Comparison of ENCODE assay signal across 13 mouse cellular contexts in the genomic region with DNA sequence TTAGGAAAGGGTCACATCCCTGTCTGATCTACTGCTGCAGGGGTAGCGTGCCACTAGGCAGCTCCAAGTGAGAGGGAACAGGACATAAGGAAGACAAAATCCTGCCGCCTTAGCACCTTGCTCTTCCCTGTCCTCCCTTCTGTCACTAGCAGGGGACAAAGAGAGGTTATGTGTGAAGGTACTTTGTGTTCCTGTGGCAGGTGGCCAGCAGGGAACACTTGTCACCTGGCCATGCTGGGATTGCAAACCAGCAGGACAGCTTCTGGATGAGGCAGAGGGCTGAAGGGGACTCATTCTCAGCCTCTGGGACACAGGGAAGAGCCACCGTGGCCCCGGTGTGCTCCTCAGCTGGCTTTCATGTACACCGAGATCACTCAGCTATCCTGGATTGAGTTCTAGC. TPM values are rescaled to one million over a fixed set of nuclear protein-coding genes. Genes with fewer than 3 reads are reported as not detected.
DNase-seq lines count a peak whose midpoint lies in the region; ATAC-seq and TF ChIP-seq lines count a peak whose summit lies in the region.
"Had no signal": no experiment of that assay in that cellular context is flagged by ENCODE, and none has a peak within 500 bp of the region (broad histone marks: within the 10 kb centered on the region; RNA-seq: fewer than 3 reads in every experiment).

No protein-coding gene starts in this region.

- WGBS in heart, embryonic 10.5 days: 81% methylated on average over 5 of the region's 5 CpGs
- WGBS in heart, embryonic 12.5 days: 84% methylated on average over 5 of the region's 5 CpGs
- 74% methylated on average over 5 of the region's 5 CpGs for WGBS in liver, postnatal 0 days (ENCODE audit: insufficient replicate concordance)
- WGBS in liver, embryonic 12.5 days (ENCODE audit: insufficient replicate concordance): 51% methylated on average over 5 of the region's 5 CpGs
- 81% methylated on average over 5 of the region's 5 CpGs for WGBS in limb, embryonic 15.5 days
- WGBS in forebrain, embryonic 14.5 days: 86% methylated on average over 5 of the region's 5 CpGs

- DNase-seq in cerebellum, adult 11-12 months: peak; percentile 49
- no peak for DNase-seq in cerebellum, adult 8-10 months
- no peak for DNase-seq in heart, embryonic 10.5 days (ENCODE audit: low spot score)
- no peak for DNase-seq in liver, postnatal 0 days
- no peak for DNase-seq in forebrain, embryonic 14.5 days (ENCODE audit: low spot score)
- DNase-seq: adrenal gland, postnatal 25 days; left cerebral cortex, postnatal 4 days had no signal

- peaks cover 15% of the 10 kb centered on the region; the same call in 1 of the 2 replicates for H3K27me3 ChIP-seq in heart, embryonic 10.5 days (ENCODE audit: insufficient read depth, poor library complexity, severe bottlenecking)
- no peaks in the 10 kb centered on the region for H3K27me3 ChIP-seq in heart, embryonic 12.5 days (replicated peaks)
- no peaks in the 10 kb centered on the region for H3K27me3 ChIP-seq in liver, postnatal 0 days (ENCODE audit: insufficient read depth, low read length)
- peaks cover 21% of the 10 kb centered on the region for H3K27me3 ChIP-seq in liver, embryonic 12.5 days (replicated peaks)
- no peaks in the 10 kb centered on the region for H3K27me3 ChIP-seq in limb, embryonic 15.5 days
- H3K27me3 ChIP-seq in forebrain, embryonic 14.5 days (replicated peaks; ENCODE audit: control insufficient read depth, insufficient read depth, low read length): no peaks in the 10 kb centered on the region
- H3K27me3 ChIP-seq: heart, embryonic 15.5 days; hindbrain, embryonic 12.5 days had no signal

- no peak overlapping the region for H3K4me3 ChIP-seq in heart, embryonic 10.5 days
- H3K4me3 ChIP-seq in heart, embryonic 12.5 days: no peak overlapping the region
- no peak overlapping the region for H3K4me3 ChIP-seq in liver, postnatal 0 days (ENCODE audit: low read depth, low read length)
- no peak overlapping the region for H3K4me3 ChIP-seq in liver, embryonic 12.5 days
- H3K4me3 ChIP-seq in limb, embryonic 15.5 days: no peak overlapping the region
- H3K4me3 ChIP-seq in forebrain, embryonic 14.5 days (ENCODE audit: low read depth, low read length): no peak overlapping the region
- H3K4me3 ChIP-seq: forebrain, embryonic 10.5 days; heart, embryonic 15.5 days; hindbrain, embryonic 12.5 days had no signal

- no peak overlapping the region for H3K9ac ChIP-seq in heart, embryonic 12.5 days
- H3K9ac ChIP-seq in liver, postnatal 0 days (replicated peaks): no peak overlapping the region
- H3K9ac ChIP-seq in liver, embryonic 12.5 days: no peak overlapping the region
- H3K9ac ChIP-seq in limb, embryonic 15.5 days: no peak overlapping the region
- H3K9ac ChIP-seq in forebrain, embryonic 14.5 days (ENCODE audit: low read length): no peak overlapping the region
- H3K9ac ChIP-seq: heart, embryonic 15.5 days; hindbrain, embryonic 12.5 days had no signal

- no peak for TF ChIP-seq EP300 in liver, postnatal 0 days (IDR thresholded peaks at IDR 0.05; ENCODE audit: low read depth)

- H3K36me3 ChIP-seq in heart, embryonic 10.5 days: no peaks in the 10 kb centered on the region
- H3K36me3 ChIP-seq in heart, embryonic 12.5 days: no peaks in the 10 kb centered on the region
- H3K36me3 ChIP-seq in liver, postnatal 0 days (replicated peaks; ENCODE audit: insufficient read depth, low read length): no peaks in the 10 kb centered on the region
- H3K36me3 ChIP-seq in liver, embryonic 12.5 days: no peaks in the 10 kb centered on the region
- no peaks in the 10 kb centered on the region for H3K36me3 ChIP-seq in limb, embryonic 15.5 days
- no peaks in the 10 kb centered on the region for H3K36me3 ChIP-seq in forebrain, embryonic 14.5 days (ENCODE audit: control insufficient read depth, insufficient read depth, low read length)
- H3K36me3 ChIP-seq: forebrain, embryonic 10.5 days; heart, embryonic 15.5 days; hindbrain, embryonic 12.5 days had no signal

- TF ChIP-seq CTCF in liver, postnatal 0 days (IDR thresholded peaks at IDR 0.05; ENCODE audit: low read depth): no peak

- ATAC-seq in heart, embryonic 12.5 days (ENCODE audit: insufficient number of reproducible peaks, low FRiP score): no peak
- peak; percentile 35; the same call in 1 of the 2 replicates for ATAC-seq in liver, postnatal 0 days
- ATAC-seq in liver, embryonic 12.5 days: no peak
- no peak for ATAC-seq in limb, embryonic 15.5 days (ENCODE audit: insufficient number of reproducible peaks, low FRiP score, low TSS enrichment, low read depth)
- ATAC-seq in forebrain, embryonic 14.5 days: no peak

- no peaks in the 10 kb centered on the region for H3K9me3 ChIP-seq in heart, embryonic 10.5 days
- H3K9me3 ChIP-seq in heart, embryonic 12.5 days (replicated peaks): no peaks in the 10 kb centered on the region
- H3K9me3 ChIP-seq in liver, postnatal 0 days (ENCODE audit: low read length): no peaks in the 10 kb centered on the region
- H3K9me3 ChIP-seq in liver, embryonic 12.5 days (replicated peaks): no peaks in the 10 kb centered on the region
- H3K9me3 ChIP-seq in limb, embryonic 15.5 days: no peaks in the 10 kb centered on the region
- no peaks in the 10 kb centered on the region for H3K9me3 ChIP-seq in forebrain, embryonic 14.5 days (replicated peaks; ENCODE audit: control insufficient read depth, low read length)
- H3K9me3 ChIP-seq: forebrain, embryonic 10.5 days; heart, embryonic 15.5 days; hindbrain, embryonic 12.5 days had no signal

- peaks cover 27% of the 10 kb centered on the region for H3K4me1 ChIP-seq in heart, embryonic 10.5 days
- peaks cover 15% of the 10 kb centered on the region for H3K4me1 ChIP-seq in heart, embryonic 12.5 days (replicated peaks)
- H3K4me1 ChIP-seq in liver, postnatal 0 days (ENCODE audit: insufficient read depth): no peaks in the 10 kb centered on the region
- H3K4me1 ChIP-seq in liver, embryonic 12.5 days: peaks cover 36% of the 10 kb centered on the region
- peaks cover 16% of the 10 kb centered on the region for H3K4me1 ChIP-seq in limb, embryonic 15.5 days
- H3K4me1 ChIP-seq in forebrain, embryonic 14.5 days (ENCODE audit: control insufficient read depth, insufficient read depth, low read length): peaks cover 8% of the 10 kb centered on the region

- no peak overlapping the region for H3K4me2 ChIP-seq in heart, embryonic 12.5 days
- no peak overlapping the region for H3K4me2 ChIP-seq in liver, postnatal 0 days (ENCODE audit: low read depth, low read length)
- no peak overlapping the region for H3K4me2 ChIP-seq in liver, embryonic 12.5 days
- H3K4me2 ChIP-seq in limb, embryonic 15.5 days: no peak overlapping the region
- no peak overlapping the region for H3K4me2 ChIP-seq in forebrain, embryonic 14.5 days (ENCODE audit: low read length)
- H3K4me2 ChIP-seq: heart, embryonic 15.5 days; hindbrain, embryonic 12.5 days had no signal

- H3K27ac ChIP-seq in heart, embryonic 10.5 days: 0 out of 2 replicates have a peak overlapping the region, but pooled peaks have one; percentile 29
- H3K27ac ChIP-seq in heart, embryonic 12.5 days (ENCODE audit: poor library complexity, severe bottlenecking): no peak overlapping the region
- no peak overlapping the region for H3K27ac ChIP-seq in liver, postnatal 0 days (ENCODE audit: low read depth)
- H3K27ac ChIP-seq in liver, embryonic 12.5 days: no peak overlapping the region
- H3K27ac ChIP-seq in limb, embryonic 15.5 days: peak overlapping the region; percentile 48
- H3K27ac ChIP-seq in forebrain, embryonic 14.5 days (ENCODE audit: low read depth, low read length): no peak overlapping the region
- H3K27ac ChIP-seq: forebrain, embryonic 10.5 days; heart, embryonic 15.5 days; hindbrain, embryonic 12.5 days had no signal

RNA-seq across cellular contexts. Expression of a gene that starts 39.6 kb away (rescaled TPM):
- polyA plus RNA-seq in heart, embryonic 10.5 days (2016; fragmentation: Nextera tagmentation; extraction: Ambion mirVana): 18.5 and 21.7 TPM in 2 replicates
- 34.9 and 35.2 TPM in 2 replicates for polyA plus RNA-seq in heart, embryonic 12.5 days (2016; fragmentation: Nextera tagmentation; extraction: Ambion mirVana)
- 47.8 and 53.1 TPM in 2 replicates for polyA plus RNA-seq in liver, postnatal 0 days (2015; fragmentation: Nextera tagmentation; extraction: Ambion mirVana)
- 13.6 and 13.8 TPM in 2 replicates for polyA plus RNA-seq in liver, embryonic 12.5 days (2016; fragmentation: Nextera tagmentation; extraction: Ambion mirVana)
- polyA plus RNA-seq in limb, embryonic 15.5 days (2015; fragmentation: Nextera tagmentation; extraction: Ambion mirVana): 43.1 and 47.6 TPM in 2 replicates
- polyA plus RNA-seq in forebrain, embryonic 14.5 days (2014; fragmentation: Nextera tagmentation; extraction: Ambion mirVana): 32.4 and 37.5 TPM in 2 replicates

Comparison
In these comparisons a context has a peak if more than half of its experiments do, and no peak if none do; other contexts are left out.
1. H3K27ac ChIP-seq: peak in heart, embryonic 10.5 days (single experiment) and limb, embryonic 15.5 days (single experiment); none in heart, embryonic 12.5 days (single experiment), liver, postnatal 0 days (single experiment), liver, embryonic 12.5 days (single experiment) and forebrain, embryonic 14.5 days (single experiment).